Mouse (Mus musculus): Measurements from ENCODE around the gene Ccdc102a.

- TF ChIP-seq CTCF (IDR thresholded peaks at IDR 0.05) (no peak), EP300 (IDR thresholded peaks at IDR 0.05) (no peak)
Measured at GRCm38 (mm10) chr8:94964828-94965227, 46.9 kb upstream of the Ccdc102a start.
